Mouse (Mus musculus): ENCODE results near the gene Gm10563.

GRCm38 (mm10) chr4:155568170-155568569 lies 77.0 kb downstream of the Gm10563 start:
- no peak for TF ChIP-seq CTCF (IDR thresholded peaks at IDR 0.05; ENCODE audit: control insufficient read depth, insufficient read depth, insufficient replicate concordance, low read depth, low read length)
- no peak for TF ChIP-seq POLR2A (IDR thresholded peaks at IDR 0.05; ENCODE audit: control insufficient read depth, low read depth, low read length)
